Mouse (Mus musculus): ENCODE data around the gene Mcub. TPM values are rescaled to one million over a fixed set of nuclear protein-coding genes. Genes with fewer than 3 reads are reported as not detected.

The Mcub gene
- polyA plus RNA-seq, 1 experiment from 2014 or later = 7.9 TPM

GRCm38 (mm10) chr3:129943813-129944212 is 26.2 kb downstream of the Mcub start:
- Histone ChIP-seq H3K27ac (ENCODE audit: low read depth) (no peak overlapping the region), H3K9ac (replicated peaks) (no peak overlapping the region), H3K4me3 (ENCODE audit: low read depth, low read length) (no peak overlapping the region), H3K4me1 (ENCODE audit: insufficient read depth) (no peaks in the 10 kb centered on the region), H3K36me3 (replicated peaks; ENCODE audit: insufficient read depth, low read length) (no peaks in the 10 kb centered on the region), H3K9me3 (ENCODE audit: low read length) (no peaks in the 10 kb centered on the region), H3K27me3 (ENCODE audit: insufficient read depth, low read length) (no peaks in the 10 kb centered on the region), H3K4me2 (ENCODE audit: low read depth, low read length) (no peak overlapping the region)
- no peak for DNase-seq
- ATAC-seq = no peak
- no peak for TF ChIP-seq EP300 (IDR thresholded peaks at IDR 0.05; ENCODE audit: low read depth)
- WGBS (ENCODE audit: insufficient replicate concordance) = 33% methylated on average over 4 of the region's 4 CpGs

GRCm38 (mm10) chr3:129941291-129941690 is 28.7 kb downstream of the Mcub start:
- Histone ChIP-seq H3K9ac (replicated peaks) (no peak overlapping the region), H3K36me3 (replicated peaks; ENCODE audit: insufficient read depth, low read length) (no peaks in the 10 kb centered on the region), H3K27me3 (ENCODE audit: insufficient read depth, low read length) (no peaks in the 10 kb centered on the region), H3K4me3 (ENCODE audit: low read depth, low read length) (no peak overlapping the region), H3K4me1 (ENCODE audit: insufficient read depth) (no peaks in the 10 kb centered on the region), H3K27ac (ENCODE audit: low read depth) (no peak overlapping the region), H3K9me3 (ENCODE audit: low read length) (no peaks in the 10 kb centered on the region), H3K4me2 (ENCODE audit: low read depth, low read length) (no peak overlapping the region)
- 89% methylated on average over 1 of the region's 1 CpGs for WGBS (ENCODE audit: insufficient replicate concordance)
- TF ChIP-seq EP300 (IDR thresholded peaks at IDR 0.05; ENCODE audit: low read depth) (no peak), CTCF (IDR thresholded peaks at IDR 0.05; ENCODE audit: low read depth) (no peak)
- DNase-seq = no peak
- ATAC-seq = no peak

GRCm38 (mm10) chr3:129940780-129941179 is 29.2 kb downstream of the Mcub start:
- no peaks in the 10 kb centered on the region for H3K36me3 ChIP-seq (replicated peaks; ENCODE audit: insufficient read depth, low read length)
- no peak for DNase-seq
- no peak overlapping the region for H3K27ac ChIP-seq (ENCODE audit: low read depth)
- no peak for ATAC-seq
- TF ChIP-seq EP300 (IDR thresholded peaks at IDR 0.05; ENCODE audit: low read depth) (no peak), CTCF (IDR thresholded peaks at IDR 0.05; ENCODE audit: low read depth) (no peak)
- H3K9ac ChIP-seq (replicated peaks) = no peak overlapping the region
- no peak overlapping the region for H3K4me3 ChIP-seq (ENCODE audit: low read depth, low read length)
- H3K9me3 ChIP-seq (ENCODE audit: low read length) = no peaks in the 10 kb centered on the region
- 95% methylated on average over 2 of the region's 2 CpGs for WGBS (ENCODE audit: insufficient replicate concordance)
- H3K27me3 ChIP-seq (ENCODE audit: insufficient read depth, low read length) = no peaks in the 10 kb centered on the region
- H3K4me1 ChIP-seq (ENCODE audit: insufficient read depth) = no peaks in the 10 kb centered on the region
- H3K4me2 ChIP-seq (ENCODE audit: low read depth, low read length) = no peak overlapping the region

- TF ChIP-seq EP300 (IDR thresholded peaks at IDR 0.05; ENCODE audit: low read depth) (no peak), CTCF (IDR thresholded peaks at IDR 0.05; ENCODE audit: low read depth) (no peak)
- H3K9me3 ChIP-seq (ENCODE audit: low read length) = no peaks in the 10 kb centered on the region
- H3K4me1 ChIP-seq (ENCODE audit: insufficient read depth) = no peaks in the 10 kb centered on the region
- WGBS (ENCODE audit: insufficient replicate concordance) = 70% methylated on average over 7 of the region's 7 CpGs
- no peaks in the 10 kb centered on the region for H3K27me3 ChIP-seq (ENCODE audit: insufficient read depth, low read length)
- no peak overlapping the region for H3K4me3 ChIP-seq (ENCODE audit: low read depth, low read length)
- H3K36me3 ChIP-seq (replicated peaks; ENCODE audit: insufficient read depth, low read length) = no peaks in the 10 kb centered on the region
- H3K9ac ChIP-seq (replicated peaks) = no peak overlapping the region
- no peak overlapping the region for H3K27ac ChIP-seq (ENCODE audit: low read depth)
- DNase-seq (no peak), ATAC-seq (no peak)
- H3K4me2 ChIP-seq (ENCODE audit: low read depth, low read length) = no peak overlapping the region
Measured at GRCm38 (mm10) chr3:129939058-129939457, 30.9 kb downstream of the Mcub start.

GRCm38 (mm10) chr3:129937848-129938247 is 32.2 kb downstream of the Mcub start:
- no peak overlapping the region for H3K27ac ChIP-seq (ENCODE audit: low read depth)
- H3K9ac ChIP-seq (replicated peaks) = no peak overlapping the region
- ATAC-seq (no peak), DNase-seq (no peak)
- no peaks in the 10 kb centered on the region for H3K9me3 ChIP-seq (ENCODE audit: low read length)
- H3K4me2 ChIP-seq (ENCODE audit: low read depth, low read length) = no peak overlapping the region
- no peaks in the 10 kb centered on the region for H3K36me3 ChIP-seq (replicated peaks; ENCODE audit: insufficient read depth, low read length)
- H3K4me3 ChIP-seq (ENCODE audit: low read depth, low read length) = no peak overlapping the region
- no peaks in the 10 kb centered on the region for H3K27me3 ChIP-seq (ENCODE audit: insufficient read depth, low read length)
- TF ChIP-seq EP300 (IDR thresholded peaks at IDR 0.05; ENCODE audit: low read depth) (no peak), CTCF (IDR thresholded peaks at IDR 0.05; ENCODE audit: low read depth) (no peak)
- no peaks in the 10 kb centered on the region for H3K4me1 ChIP-seq (ENCODE audit: insufficient read depth)
- 58% methylated on average over 3 of the region's 3 CpGs for WGBS (ENCODE audit: insufficient replicate concordance)

GRCm38 (mm10) chr3:129936561-129936960 is 33.4 kb downstream of the Mcub start:
- 45% methylated on average over 9 of the region's 9 CpGs for WGBS (ENCODE audit: insufficient replicate concordance)
- TF ChIP-seq EP300 (IDR thresholded peaks at IDR 0.05; ENCODE audit: low read depth) = no peak
- no peak for TF ChIP-seq CTCF (IDR thresholded peaks at IDR 0.05; ENCODE audit: low read depth)
- no peak for ATAC-seq
- Histone ChIP-seq H3K36me3 (replicated peaks; ENCODE audit: insufficient read depth, low read length) (no peaks in the 10 kb centered on the region), H3K9ac (replicated peaks) (no peak overlapping the region), H3K27ac (ENCODE audit: low read depth) (no peak overlapping the region), H3K4me1 (ENCODE audit: insufficient read depth) (no peaks in the 10 kb centered on the region), H3K9me3 (ENCODE audit: low read length) (no peaks in the 10 kb centered on the region), H3K4me2 (ENCODE audit: low read depth, low read length) (no peak overlapping the region), H3K27me3 (ENCODE audit: insufficient read depth, low read length) (no peaks in the 10 kb centered on the region), H3K4me3 (ENCODE audit: low read depth, low read length) (no peak overlapping the region)
- DNase-seq = no peak

- TF ChIP-seq CTCF (IDR thresholded peaks at IDR 0.05; ENCODE audit: low read depth) (peak; percentile 69), EP300 (IDR thresholded peaks at IDR 0.05; ENCODE audit: low read depth) (no peak)
- ATAC-seq (no peak), DNase-seq (peak; percentile 48)
- Histone ChIP-seq H3K4me1 (ENCODE audit: insufficient read depth) (no peaks in the 10 kb centered on the region), H3K4me3 (ENCODE audit: low read depth, low read length) (no peak overlapping the region), H3K4me2 (ENCODE audit: low read depth, low read length) (no peak overlapping the region), H3K27ac (ENCODE audit: low read depth) (no peak overlapping the region), H3K27me3 (ENCODE audit: insufficient read depth, low read length) (no peaks in the 10 kb centered on the region), H3K9me3 (ENCODE audit: low read length) (no peaks in the 10 kb centered on the region), H3K36me3 (replicated peaks; ENCODE audit: insufficient read depth, low read length) (no peaks in the 10 kb centered on the region), H3K9ac (replicated peaks) (no peak overlapping the region)
- WGBS (ENCODE audit: insufficient replicate concordance) = 36% methylated on average over 4 of the region's 4 CpGs
Measured at GRCm38 (mm10) chr3:129932443-129932842, 37.6 kb downstream of the Mcub start.
